Mouse (Mus musculus) CH12.LX (cell line): Measurements from ENCODE around the gene Tmem8. TPM values are rescaled to one million over a fixed set of nuclear protein-coding genes. Genes with fewer than 3 reads are reported as not detected.

Experiments
- DNase-seq: peaks from one replicate; pipeline ENCODE4 v3.0.0-alpha.2; 2013; ENCODE audit errors: extremely low read depth
- H3K27ac ChIP-seq: 2 replicates; pipeline ENCODE4 v1.5.1; 2012; ENCODE audit warnings: low read depth, mild to moderate bottlenecking, control low read depth, moderate library complexity; ENCODE audit not compliant: insufficient read depth
- H3K27me3 ChIP-seq: replicated peaks from 2 replicates; pipeline ENCODE3; 2012; ENCODE audit warnings: inconsistent platforms
- H3K36me3 ChIP-seq, 2 experiments: replicated peaks in 1 of 2; 2 replicates each; pipeline versions ENCODE3 to v1.6.1; 2012; ENCODE audit warnings: inconsistent platforms in 1 of 2, low read length in 1 of 2, mild to moderate bottlenecking in 1 of 2, mixed read lengths in 1 of 2, moderate library complexity in 1 of 2; ENCODE audit not compliant: control insufficient read depth in 1 of 2, insufficient read depth in 1 of 2
- H3K4me1 ChIP-seq, 2 experiments: 2 replicates each; pipeline ENCODE4 v1.6.1; 2012; ENCODE audit warnings: inconsistent platforms in 1 of 2, moderate library complexity in 1 of 2; ENCODE audit not compliant: insufficient read depth in 2 of 2, control insufficient read depth in 1 of 2
- H3K4me2 ChIP-seq: 2 replicates; pipeline ENCODE4 v1.6.1; 2012; ENCODE audit warnings: low read depth, mild to moderate bottlenecking, control low read depth; ENCODE audit not compliant: poor library complexity, insufficient read depth, severe bottlenecking
- H3K4me3 ChIP-seq, 3 experiments: fragments of 150-350 bp in 1 of 3; sonication (generic) in 1 of 3; replicated peaks in 1 of 3; 2 replicates each; pipeline versions ENCODE3 to v1.5.1; 2011 to 2012; ENCODE audit warnings: low read depth in 2 of 3, low read length in 2 of 3, mild to moderate bottlenecking in 2 of 3, moderate library complexity in 2 of 3, control low read depth in 1 of 3, improper control_type of control experiment in 1 of 3, inconsistent platforms in 1 of 3, mixed read lengths in 1 of 3; ENCODE audit not compliant: poor library complexity in 1 of 3
- H3K79me2 ChIP-seq: replicated peaks from 2 replicates; pipeline ENCODE4 v1.6.1; 2012; ENCODE audit warnings: mild to moderate bottlenecking, moderate library complexity; ENCODE audit not compliant: control insufficient read depth, poor library complexity, insufficient read depth, severe bottlenecking; ENCODE audit errors: extremely low read depth
- H3K9ac ChIP-seq: 2 replicates; pipeline ENCODE4 v1.6.1; 2012; ENCODE audit warnings: low read depth, mild to moderate bottlenecking, control low read depth, moderate library complexity; ENCODE audit not compliant: insufficient read depth
- H3K9me3 ChIP-seq: replicated peaks from 2 replicates; pipeline ENCODE3; 2012; ENCODE audit warnings: low read length, inconsistent platforms, mixed read lengths
- BHLHE40 ChIP-seq: IDR thresholded peaks from 2 replicates; pipeline ENCODE4 v1.6.1; 2011; ENCODE audit warnings: mild to moderate bottlenecking, low read depth, low read length, improper control_type of control experiment
- CHD1 ChIP-seq: IDR thresholded peaks from 2 replicates; pipeline ENCODE4 v1.6.1; 2012; ENCODE audit warnings: low read depth, low read length, improper control_type of control experiment, inconsistent platforms
- CHD2 ChIP-seq: IDR thresholded peaks from 2 replicates; pipeline ENCODE4 v1.6.1; 2011; ENCODE audit warnings: low read length, improper control_type of control experiment
- CTCF ChIP-seq, 2 experiments: IDR thresholded peaks in 1 of 2; conservative IDR thresholded peaks in 1 of 2; 2 replicates each; pipeline ENCODE4 v1.5.1; 2011 to 2012; ENCODE audit warnings: low read depth in 2 of 2, low read length in 2 of 2, improper control_type of control experiment in 1 of 2, inconsistent platforms in 1 of 2, mild to moderate bottlenecking in 1 of 2, moderate library complexity in 1 of 2
- E2F4 ChIP-seq: IDR thresholded peaks from 2 replicates; pipeline ENCODE4 v1.6.1; 2011; ENCODE audit warnings: low read depth, low read length, improper control_type of control experiment; ENCODE audit not compliant: insufficient replicate concordance
- ELF1 ChIP-seq: IDR thresholded peaks from 2 replicates; pipeline ENCODE4 v1.6.1; 2014; ENCODE audit warnings: low read depth, mild to moderate bottlenecking, inconsistent platforms, low read length, improper control_type of control experiment
- EP300 ChIP-seq: IDR thresholded peaks from 2 replicates; pipeline ENCODE4 v1.6.1; 2011; ENCODE audit warnings: low read length, improper control_type of control experiment
- GABPA ChIP-seq: IDR thresholded peaks from 2 replicates; pipeline ENCODE4 v1.6.1; 2012; ENCODE audit warnings: low read depth, low read length, improper control_type of control experiment, inconsistent platforms; ENCODE audit not compliant: insufficient replicate concordance
- IRF4 ChIP-seq: IDR thresholded peaks from 2 replicates; pipeline ENCODE4 v1.6.1; 2014; ENCODE audit warnings: low read depth, mild to moderate bottlenecking, inconsistent platforms, low read length, improper control_type of control experiment
- JUN ChIP-seq: IDR thresholded peaks from 2 replicates; pipeline ENCODE4 v1.6.1; 2011; ENCODE audit warnings: low read depth, mild to moderate bottlenecking, low read length, improper control_type of control experiment, moderate library complexity; ENCODE audit not compliant: insufficient read depth
- JUND ChIP-seq: conservative IDR thresholded peaks from 2 replicates; pipeline ENCODE4 v1.6.1; 2011; ENCODE audit warnings: low read depth, low read length, improper control_type of control experiment
- KAT2A ChIP-seq: IDR thresholded peaks from 2 replicates; pipeline ENCODE4 v1.6.1; 2012; ENCODE audit warnings: low read length, improper control_type of control experiment, inconsistent platforms; ENCODE audit not compliant: insufficient replicate concordance
- MEF2A ChIP-seq: IDR thresholded peaks from 2 replicates; pipeline ENCODE4 v1.6.1; 2014; ENCODE audit warnings: low read depth, mild to moderate bottlenecking, inconsistent platforms, low read length, improper control_type of control experiment, borderline replicate concordance
- NELFE ChIP-seq: IDR thresholded peaks from 2 replicates; pipeline ENCODE4 v1.6.1; 2011; ENCODE audit warnings: low read depth, low read length, improper control_type of control experiment
- NRF1 ChIP-seq: IDR thresholded peaks from 2 replicates; pipeline ENCODE4 v1.6.1; 2014; ENCODE audit warnings: low read depth, mild to moderate bottlenecking, inconsistent platforms, low read length, improper control_type of control experiment, moderate library complexity
- POLR2A ChIP-seq: IDR thresholded peaks from 2 replicates; pipeline ENCODE4 v1.6.1; 2011; ENCODE audit warnings: low read depth, mild to moderate bottlenecking, improper control_type of control experiment, low read length
- RAD21 ChIP-seq: IDR thresholded peaks from 2 replicates; pipeline ENCODE4 v1.6.1; 2011; ENCODE audit warnings: low read depth, mild to moderate bottlenecking, low read length, improper control_type of control experiment, moderate library complexity
- RCOR1 ChIP-seq: conservative IDR thresholded peaks from 2 replicates; pipeline ENCODE4 v1.6.1; 2012; ENCODE audit warnings: low read depth, mild to moderate bottlenecking, inconsistent platforms, low read length, improper control_type of control experiment
- SIN3A ChIP-seq: IDR thresholded peaks from 2 replicates; pipeline ENCODE4 v1.6.1; 2012; ENCODE audit warnings: low read length, improper control_type of control experiment, inconsistent platforms
- SMC3 ChIP-seq: IDR thresholded peaks from 2 replicates; pipeline ENCODE4 v1.6.1; 2011; ENCODE audit warnings: low read depth, low read length, improper control_type of control experiment
- TBP ChIP-seq: conservative IDR thresholded peaks from 2 replicates; pipeline ENCODE4 v1.6.1; 2011; ENCODE audit warnings: low read depth, low read length, improper control_type of control experiment
- TCF12 ChIP-seq: IDR thresholded peaks from 2 replicates; pipeline ENCODE4 v1.6.1; 2014; ENCODE audit warnings: low read depth, mild to moderate bottlenecking, inconsistent platforms, low read length, improper control_type of control experiment
- UBTF ChIP-seq: IDR thresholded peaks from 2 replicates; pipeline ENCODE4 v1.6.1; 2012; ENCODE audit warnings: low read depth, mild to moderate bottlenecking, inconsistent platforms, low read length, improper control_type of control experiment, moderate library complexity
- ZC3H11A ChIP-seq: IDR thresholded peaks from 2 replicates; pipeline ENCODE4 v1.6.1; 2012; ENCODE audit warnings: low read depth, mild to moderate bottlenecking, inconsistent platforms, low read length, improper control_type of control experiment
- ZMIZ1 ChIP-seq: IDR thresholded peaks from 2 replicates; pipeline ENCODE4 v1.6.1; 2012; ENCODE audit warnings: low read depth, mild to moderate bottlenecking, inconsistent platforms, low read length, improper control_type of control experiment
- dilution Hi-C: fragments of 300-500 bp; cut with MboI; formaldehyde crosslinking; loops from 2 replicates; pipeline ENCODE4 v1.14.3; 2020; ENCODE audit warnings: low sequenced_read_pairs; ENCODE audit not compliant: extremely low pct_unique_long_range_greater_than_20kb, extremely low pct_ligation_motif_present
- in situ Hi-C: fragments of 300-500 bp; cut with MboI; formaldehyde crosslinking; loops from 3 replicates; pipeline ENCODE4 v1.14.3; 2019; ENCODE audit warnings: low sequenced_read_pairs, low pct_ligation_motif_present, low pct_unique_long_range_greater_than_20kb, mixed read lengths
- polyA plus RNA-seq: library from polyadenylated mRNA; unstranded; fragments of >175 nt; gene quantifications from 2 replicates; pipeline ENCODE4 v1.2.1, GENCODE M21; 2012; ENCODE audit warnings: low read depth; ENCODE audit not compliant: insufficient read length
- total RNA-seq, 2 experiments: library from RNA; depleted of rRNA; stranded (reverse); fragments of 300-350 nt in 1 of 2; fragments of >200 nt in 1 of 2; gene quantifications; 2 replicates each; pipeline ENCODE4 v1.2.3; 2012 to 2014

Gene Tmem8
- total and polyA plus RNA-seq, 3 experiments, result 2.8 to 4.6 (median 3.6) TPM

DNA sequence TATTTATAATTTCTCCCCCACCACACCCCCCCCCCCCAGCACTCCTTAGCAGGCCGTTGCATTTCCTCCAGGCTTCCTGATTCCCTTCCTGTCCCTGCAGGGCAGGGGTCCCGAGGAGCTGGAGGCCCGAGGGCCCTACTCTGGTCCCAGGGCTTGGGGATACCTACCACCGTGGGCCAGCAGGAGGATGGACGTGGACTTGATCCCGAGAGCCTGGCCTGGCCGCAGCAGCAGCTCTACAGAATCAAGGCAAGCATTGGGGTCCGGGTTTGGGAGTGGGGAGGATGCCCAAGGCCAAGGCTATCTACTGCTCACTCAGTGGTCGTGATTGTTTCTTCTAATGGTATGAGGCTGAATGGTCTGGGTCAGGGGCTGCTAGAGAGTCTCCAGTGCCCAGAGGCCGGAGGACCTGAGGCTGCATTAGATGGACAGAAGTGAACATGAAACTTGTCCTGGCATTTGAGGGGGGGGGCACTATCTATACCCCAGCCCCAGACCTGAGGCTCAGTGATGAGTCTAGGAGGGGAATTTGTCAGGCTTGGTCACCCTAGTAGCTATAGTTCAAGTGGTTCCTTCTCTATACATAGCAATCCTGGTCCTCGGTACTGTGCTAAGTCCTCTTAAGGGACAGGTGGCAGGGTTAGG is 24.1 kb downstream of the Tmem8 start:
- dilution Hi-C loops (no loop called here), in situ Hi-C loops (no loop called here)
- H3K4me1 ChIP-seq, result peaks cover 9 to 35% of the 10 kb centered on the region in 2 experiments
- H3K27ac ChIP-seq, result no peak overlapping the region
- no peak for TF ChIP-seq TBP
- TF ChIP-seq IRF4, result no peak
- no peak for TF ChIP-seq KAT2A
- no peak for TF ChIP-seq SMC3
- no peak for TF ChIP-seq RCOR1
- no peak for TF ChIP-seq E2F4
- TF ChIP-seq CHD1, result no peak
- no peak for TF ChIP-seq BHLHE40
- no peak for TF ChIP-seq ZMIZ1
- TF ChIP-seq NELFE, result no peak
- TF ChIP-seq GABPA, result no peak
- no peak for TF ChIP-seq SIN3A
- no peak overlapping the region for H3K4me2 ChIP-seq
- peaks cover 0 to 32% of the 10 kb centered on the region in 2 experiments for H3K36me3 ChIP-seq
- DNase-seq, result no peak
- H3K9me3 ChIP-seq, result no peaks in the 10 kb centered on the region
- H3K79me2 ChIP-seq, result peaks cover 28% of the 10 kb centered on the region
- H3K9ac ChIP-seq, result 0 out of 2 replicates have a peak overlapping the region, but pooled peaks have one; percentile 48
- no peaks in the 10 kb centered on the region for H3K27me3 ChIP-seq
- H3K4me3 ChIP-seq, result no peak overlapping the region

DNA sequence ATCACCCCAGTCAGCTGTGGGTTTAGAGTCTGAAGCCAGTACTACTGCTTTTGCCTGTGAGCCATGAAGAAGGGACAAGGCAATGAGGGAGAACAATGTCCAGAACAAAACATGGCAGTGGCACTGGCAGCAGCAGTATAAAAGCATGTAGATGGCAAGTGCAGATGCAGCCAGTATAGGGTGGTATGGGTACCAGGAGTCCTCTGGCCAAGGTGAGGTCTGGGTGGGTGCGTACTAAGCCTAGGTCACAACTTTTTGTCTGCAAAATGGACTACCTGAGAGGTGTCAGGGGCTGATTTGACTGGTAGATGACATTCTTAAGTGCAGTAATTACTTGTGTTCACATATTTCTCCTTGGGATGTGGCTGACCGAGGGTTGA is 24.6 kb downstream of the Tmem8 start:
- Histone ChIP-seq H3K4me1 (peaks cover 9 to 39% of the 10 kb centered on the region in 2 experiments), H3K79me2 (peaks cover 34% of the 10 kb centered on the region), H3K27ac (no peak overlapping the region), H3K9ac (peak overlapping the region; percentile 48), H3K4me2 (peak overlapping the region; percentile 53), H3K4me3 (peak overlapping the region; percentile 23 to 88 (median 34)), H3K9me3 (no peaks in the 10 kb centered on the region), H3K36me3 (peaks cover 2 to 32% of the 10 kb centered on the region in 2 experiments), H3K27me3 (no peaks in the 10 kb centered on the region)
- dilution Hi-C loops, result no loop called here
- in situ Hi-C loops, result no loop called here
- TF ChIP-seq IRF4 (no peak), NRF1 (no peak), UBTF (no peak), EP300 (no peak), JUND (no peak), SIN3A (no peak; the same call in 1 of the 2 replicates), MEF2A (no peak), POLR2A (no peak), GABPA (no peak), NELFE (no peak), RAD21 (no peak), JUN (no peak), CHD2 (no peak), ZC3H11A (no peak), ELF1 (no peak), TCF12 (no peak), TBP (no peak), CTCF (conservative IDR thresholded peaks at IDR 0.05 in 1 of 2, IDR thresholded peaks at IDR 0.05 in 1 of 2; ENCODE audit: low read depth in 2 of 2, low read length in 2 of 2) (no peak)
- no peak for DNase-seq
